Mouse (Mus musculus) ES-E14 (cell line): ENCODE data around the gene Cracr2b. TPM values are rescaled to one million over a fixed set of nuclear protein-coding genes. Genes with fewer than 3 reads are reported as not detected.

Experiments
- DNase-seq: peaks from one replicate; pipeline ENCODE4 v3.0.0-alpha.2; 2013; ENCODE audit warnings: low read depth, low spot score
- H3K27ac ChIP-seq: 2 replicates; pipeline ENCODE4 v1.5.1; 2012; ENCODE audit warnings: low read depth, mild to moderate bottlenecking, low read length, moderate library complexity, mixed read lengths; ENCODE audit not compliant: poor library complexity, insufficient read depth, severe bottlenecking
- H3K36me3 ChIP-seq: 2 replicates; pipeline ENCODE4 v1.6.1; 2012; ENCODE audit warnings: mild to moderate bottlenecking, low read length, moderate library complexity, mixed read lengths; ENCODE audit not compliant: control insufficient read depth, poor library complexity, insufficient read depth, severe bottlenecking
- H3K4me1 ChIP-seq, 2 experiments: fragments of 150-350 bp in 1 of 2; sonication (generic) in 1 of 2; 2 replicates each; pipeline ENCODE4 v1.6.1; 2012; ENCODE audit warnings: low read length in 2 of 2, mild to moderate bottlenecking in 1 of 2, mixed read lengths in 1 of 2; ENCODE audit not compliant: control insufficient read depth in 2 of 2, insufficient read depth in 2 of 2, poor library complexity in 1 of 2
- H3K4me3 ChIP-seq, 2 experiments: fragments of 150-350 bp in 1 of 2; sonication (generic) in 1 of 2; 2 replicates each; pipeline ENCODE4 v1.5.1; 2012; ENCODE audit warnings: low read length in 2 of 2, low read depth in 1 of 2, mild to moderate bottlenecking in 1 of 2, mixed read lengths in 1 of 2; ENCODE audit not compliant: insufficient read depth in 1 of 2, poor library complexity in 1 of 2, severe bottlenecking in 1 of 2
- H3K9ac ChIP-seq: 2 replicates; pipeline ENCODE4 v1.6.1; 2012; ENCODE audit warnings: low read depth, mild to moderate bottlenecking, low read length, mixed read lengths; ENCODE audit not compliant: poor library complexity, insufficient read depth, severe bottlenecking
- H3K9me3 ChIP-seq: fragments of 150-350 bp; sonication (generic); 2 replicates; pipeline ENCODE4 v1.6.1; 2012; ENCODE audit warnings: low read depth, mild to moderate bottlenecking, low read length; ENCODE audit not compliant: control insufficient read depth, insufficient read depth
- CHD2 ChIP-seq: IDR thresholded peaks from 2 replicates; pipeline ENCODE4 v1.6.1; 2014; ENCODE audit warnings: mild to moderate bottlenecking, low read depth, low read length, inconsistent platforms
- HCFC1 ChIP-seq: IDR thresholded peaks from 2 replicates; pipeline ENCODE4 v1.6.1; 2012; ENCODE audit warnings: low read length, inconsistent platforms, borderline replicate concordance; ENCODE audit not compliant: insufficient read depth
- MAFK ChIP-seq: IDR thresholded peaks from 2 replicates; pipeline ENCODE4 v1.6.1; 2014; ENCODE audit warnings: mild to moderate bottlenecking, low read depth, low read length, inconsistent platforms; ENCODE audit not compliant: insufficient read depth
- ZC3H11A ChIP-seq: IDR thresholded peaks from 2 replicates; pipeline ENCODE4 v1.6.1; 2012; ENCODE audit warnings: low read depth, mild to moderate bottlenecking, inconsistent platforms, low read length, borderline replicate concordance
- ZNF384 ChIP-seq: IDR thresholded peaks from 2 replicates; pipeline ENCODE4 v1.6.1; 2012; ENCODE audit warnings: low read depth, low read length, inconsistent platforms
- in situ Hi-C, 2 experiments: fragments of 600-800 bp; cut with MboI; formaldehyde crosslinking; loops; one replicate each; pipeline ENCODE4 v1.15.1; 2025; ENCODE audit warnings: low sequenced_read_pairs in 2 of 2, inconsistent platforms in 1 of 2; ENCODE audit not compliant: unreplicated experiment in 2 of 2
- total RNA-seq: library from RNA; depleted of rRNA; stranded (reverse); fragments of 300-350 nt; gene quantifications from 2 replicates; pipeline ENCODE4 v1.2.3, GENCODE M21; 2012

Cracr2b gene
- total RNA-seq, 1 experiment: 5.8 TPM

- TF ChIP-seq CHD2: no peak
- TF ChIP-seq MAFK: no peak
- TF ChIP-seq HCFC1: no peak
- TF ChIP-seq ZC3H11A: no peak
- peaks cover 4 to 34% of the 10 kb centered on the region in 2 experiments; a peak in 3 of 4 replicates for H3K4me1 ChIP-seq
- peaks cover 48% of the 10 kb centered on the region for H3K36me3 ChIP-seq
- no peak overlapping the region for H3K9ac ChIP-seq
- H3K27ac ChIP-seq: no peak overlapping the region
- DNase-seq: no peak
- no peaks in the 10 kb centered on the region for H3K9me3 ChIP-seq
- in situ Hi-C loops: no loop called here
- H3K4me3 ChIP-seq: no peak overlapping the region
Observed at GRCm38 (mm10) chr7:141439140-141439679, 21.7 kb upstream of the Cracr2b start.

- Histone ChIP-seq H3K4me3 (no peak overlapping the region), H3K9me3 (no peaks in the 10 kb centered on the region), H3K9ac (no peak overlapping the region), H3K4me1 (peaks cover 4 to 28% of the 10 kb centered on the region in 2 experiments; a peak in 3 of 4 replicates), H3K27ac (no peak overlapping the region), H3K36me3 (peaks cover 48% of the 10 kb centered on the region)
- TF ChIP-seq CHD2: no peak
- TF ChIP-seq ZC3H11A: no peak
- TF ChIP-seq HCFC1: no peak
- no peak for TF ChIP-seq ZNF384
- TF ChIP-seq MAFK: no peak
- in situ Hi-C loops: no loop called here
- DNase-seq: no peak
Observed at GRCm38 (mm10) chr7:141439811-141440210, 21.1 kb upstream of the Cracr2b start.

GRCm38 (mm10) chr7:141440613-141441012 is 20.3 kb upstream of the Cracr2b start:
- Histone ChIP-seq H3K36me3 (peaks cover 48% of the 10 kb centered on the region), H3K9me3 (no peaks in the 10 kb centered on the region), H3K9ac (no peak overlapping the region), H3K27ac (no peak overlapping the region), H3K4me3 (no peak overlapping the region), H3K4me1 (peaks cover 4 to 23% of the 10 kb centered on the region in 2 experiments; a peak in 2 of 4 replicates)
- TF ChIP-seq HCFC1 (no peak), CHD2 (no peak), ZC3H11A (no peak), ZNF384 (no peak), MAFK (no peak)
- in situ Hi-C loops: no loop called here
- peak; percentile 79 for DNase-seq

- Histone ChIP-seq H3K9me3 (no peaks in the 10 kb centered on the region), H3K4me1 (peaks cover 3 to 16% of the 10 kb centered on the region in 2 experiments; a peak in 2 of 4 replicates), H3K4me3 (no peak overlapping the region), H3K27ac (no peak overlapping the region), H3K9ac (no peak overlapping the region), H3K36me3 (peaks cover 48% of the 10 kb centered on the region)
- DNase-seq: no peak
- in situ Hi-C loops: no loop called here
- no peak for TF ChIP-seq CHD2
- no peak for TF ChIP-seq ZNF384
- TF ChIP-seq MAFK: no peak
- no peak for TF ChIP-seq ZC3H11A
- TF ChIP-seq HCFC1: no peak
Observed at GRCm38 (mm10) chr7:141441460-141441859, 19.4 kb upstream of the Cracr2b start.
